Mouse (Mus musculus): ENCODE measurements around the gene Morc2a. TPM values are rescaled to one million over a fixed set of nuclear protein-coding genes. Genes with fewer than 3 reads are reported as not detected.
"Not testable (repeated sequence)": the region's sequence is repeated elsewhere in the genome, so short reads cannot be mapped to it uniquely, and the experiment has no call there.

The Morc2a gene
- 28.3 and 28.8 TPM in 2 replicates for polyA plus RNA-seq (2015; fragmentation: Nextera tagmentation; extraction: Ambion mirVana)

- peaks cover 40% of the 10 kb centered on the region for H3K4me1 ChIP-seq
- H3K4me3 ChIP-seq (replicated peaks): peak within 1 kb of the TSS; percentile 96
- 1% methylated on average over 78 of the region's 81 CpGs for whole genome bisulfite sequencing
- H3K27ac ChIP-seq (replicated peaks): peak within 1 kb of the TSS; percentile 96
- H3K9ac ChIP-seq (replicated peaks): peak within 1 kb of the TSS; percentile 97
- no peaks in the 10 kb centered on the region for H3K27me3 ChIP-seq (replicated peaks)
- H3K36me3 ChIP-seq: peaks cover 22% of the 10 kb centered on the region
- peak within 1 kb of the TSS; percentile 81 for H3K4me2 ChIP-seq
- H3K9me3 ChIP-seq (replicated peaks): peaks cover 11% of the 10 kb centered on the region; the same call in 1 of the 2 replicates
- ATAC-seq (ENCODE audit: low FRiP score): peak; percentile 98
These were observed at the start of gene Morc2a for GRCm38 (mm10) chr11:3648964-3649841. Gene Morc2a, plus strand, starts transcription at chr11:3649191.

GRCm38 (mm10) chr11:3601966-3602365 is 47.0 kb upstream of the Morc2a start:
- not testable (repeated sequence) for ATAC-seq (ENCODE audit: low FRiP score); H3K4me1 ChIP-seq; H3K4me3 ChIP-seq (replicated peaks); H3K9me3 ChIP-seq (replicated peaks); H3K9ac ChIP-seq (replicated peaks); H3K36me3 ChIP-seq; H3K27me3 ChIP-seq (replicated peaks); H3K27ac ChIP-seq (replicated peaks); H3K4me2 ChIP-seq
- 75% methylated on average over 1 of the region's 1 CpGs for WGBS

- H3K4me1 ChIP-seq; H3K9ac ChIP-seq (replicated peaks); H3K27me3 ChIP-seq (replicated peaks); H3K9me3 ChIP-seq (replicated peaks); ATAC-seq (ENCODE audit: low FRiP score); H3K36me3 ChIP-seq; H3K4me3 ChIP-seq (replicated peaks); H3K27ac ChIP-seq (replicated peaks); H3K4me2 ChIP-seq: not testable (repeated sequence)
- 46% methylated on average over 2 of the region's 2 CpGs for WGBS
These were observed 46.3 kb upstream of the Morc2a start for GRCm38 (mm10) chr11:3602687-3603086.

- H3K27ac ChIP-seq (replicated peaks): no peak overlapping the region
- no peaks in the 10 kb centered on the region for H3K36me3 ChIP-seq
- H3K4me3 ChIP-seq (replicated peaks): no peak overlapping the region
- no peaks in the 10 kb centered on the region for H3K27me3 ChIP-seq (replicated peaks)
- H3K9ac ChIP-seq (replicated peaks): no peak overlapping the region
- no peaks in the 10 kb centered on the region for H3K4me1 ChIP-seq
- 89% methylated on average over 5 of the region's 5 CpGs for WGBS
- H3K9me3 ChIP-seq (replicated peaks): no peaks in the 10 kb centered on the region
- no peak overlapping the region for H3K4me2 ChIP-seq
- ATAC-seq (ENCODE audit: low FRiP score): no peak
These were observed 42.5 kb upstream of the Morc2a start for GRCm38 (mm10) chr11:3606456-3606855.

- no peak overlapping the region for H3K4me2 ChIP-seq
- no peaks in the 10 kb centered on the region for H3K9me3 ChIP-seq (replicated peaks)
- H3K27ac ChIP-seq (replicated peaks): no peak overlapping the region
- no peak for ATAC-seq (ENCODE audit: low FRiP score)
- no peak overlapping the region for H3K9ac ChIP-seq (replicated peaks)
- H3K36me3 ChIP-seq: no peaks in the 10 kb centered on the region
- WGBS: 96% methylated on average over 4 of the region's 4 CpGs
- H3K4me3 ChIP-seq (replicated peaks): no peak overlapping the region
- no peaks in the 10 kb centered on the region for H3K27me3 ChIP-seq (replicated peaks)
- H3K4me1 ChIP-seq: no peaks in the 10 kb centered on the region
These were observed 33.4 kb upstream of the Morc2a start for GRCm38 (mm10) chr11:3615576-3615975.

- H3K9me3 ChIP-seq (replicated peaks): no peaks in the 10 kb centered on the region; the same call in 1 of the 2 replicates
- H3K27ac ChIP-seq (replicated peaks): no peak overlapping the region
- no peaks in the 10 kb centered on the region for H3K36me3 ChIP-seq
- H3K4me2 ChIP-seq: no peak overlapping the region
- H3K4me1 ChIP-seq: no peaks in the 10 kb centered on the region
- ATAC-seq (ENCODE audit: low FRiP score): no peak
- no peaks in the 10 kb centered on the region for H3K27me3 ChIP-seq (replicated peaks)
- H3K4me3 ChIP-seq (replicated peaks): no peak overlapping the region
- WGBS: 85% methylated on average over 5 of the region's 5 CpGs
- no peak overlapping the region for H3K9ac ChIP-seq (replicated peaks)
These were observed 26.2 kb upstream of the Morc2a start for GRCm38 (mm10) chr11:3622826-3623225.

GRCm38 (mm10) chr11:3624391-3625027 is 24.5 kb upstream of the Morc2a start:
- H3K4me1 ChIP-seq: peaks cover 8% of the 10 kb centered on the region

GRCm38 (mm10) chr11:3628999-3629491 is 19.9 kb upstream of the Morc2a start:
- 2% methylated on average over 31 of the region's 32 CpGs for WGBS
- H3K4me3 ChIP-seq (replicated peaks): peak overlapping the region; percentile 46
- peak overlapping the region; percentile 93 for H3K4me2 ChIP-seq
- no peaks in the 10 kb centered on the region; the same call in 1 of the 2 replicates for H3K9me3 ChIP-seq (replicated peaks)
- H3K27me3 ChIP-seq (replicated peaks): no peaks in the 10 kb centered on the region
- ATAC-seq (ENCODE audit: low FRiP score): peak; percentile 45; the same call in 1 of the 2 replicates
- no peaks in the 10 kb centered on the region for H3K36me3 ChIP-seq
- no peak overlapping the region for H3K27ac ChIP-seq (replicated peaks)
- peaks cover 8% of the 10 kb centered on the region for H3K4me1 ChIP-seq
- H3K9ac ChIP-seq (replicated peaks): peak overlapping the region; percentile 51

More at GRCm38 (mm10) chr11:3624391-3625027, 24.5 kb upstream of the Morc2a start:
- H3K36me3 ChIP-seq: no peaks in the 10 kb centered on the region
- no peak overlapping the region for H3K4me3 ChIP-seq (replicated peaks)
- H3K9ac ChIP-seq (replicated peaks): no peak overlapping the region
- no peaks in the 10 kb centered on the region for H3K27me3 ChIP-seq (replicated peaks)
- ATAC-seq (ENCODE audit: low FRiP score): no peak
- no peaks in the 10 kb centered on the region; the same call in 1 of the 2 replicates for H3K9me3 ChIP-seq (replicated peaks)
- no peak overlapping the region for H3K4me2 ChIP-seq
- H3K27ac ChIP-seq (replicated peaks): no peak overlapping the region
- WGBS: 80% methylated on average over 4 of the region's 4 CpGs

GRCm38 (mm10) chr11:3633269-3633668 is 15.7 kb upstream of the Morc2a start:
- not testable (repeated sequence) for H3K4me2 ChIP-seq; H3K9ac ChIP-seq (replicated peaks); H3K4me1 ChIP-seq; H3K4me3 ChIP-seq (replicated peaks); H3K36me3 ChIP-seq; ATAC-seq (ENCODE audit: low FRiP score); H3K27ac ChIP-seq (replicated peaks); H3K9me3 ChIP-seq (replicated peaks); H3K27me3 ChIP-seq (replicated peaks)
- whole genome bisulfite sequencing: 88% methylated on average over 8 of the region's 8 CpGs

GRCm38 (mm10) chr11:3647688-3648087 is 1.3 kb upstream of the Morc2a start:
- H3K4me3 ChIP-seq (replicated peaks): peak overlapping the region; percentile 96
- peaks cover 15% of the 10 kb centered on the region; the same call in 1 of the 2 replicates for H3K9me3 ChIP-seq (replicated peaks)
- H3K36me3 ChIP-seq: peaks cover 32% of the 10 kb centered on the region
- H3K4me1 ChIP-seq: peaks cover 38% of the 10 kb centered on the region
- ATAC-seq (ENCODE audit: low FRiP score): no peak
- H3K9ac ChIP-seq (replicated peaks): 0 out of 2 replicates have a peak overlapping the region, but pooled peaks have one; percentile 97
- WGBS: 90% methylated on average over 5 of the region's 5 CpGs
- H3K4me2 ChIP-seq: peak overlapping the region; percentile 81
- H3K27ac ChIP-seq (replicated peaks): no peak overlapping the region
- no peaks in the 10 kb centered on the region for H3K27me3 ChIP-seq (replicated peaks)

GRCm38 (mm10) chr11:3648305-3648963 is 557 bp upstream of the Morc2a start:
- peaks cover 38% of the 10 kb centered on the region for H3K4me1 ChIP-seq
- peaks cover 12% of the 10 kb centered on the region; the same call in 1 of the 2 replicates for H3K9me3 ChIP-seq (replicated peaks)
- H3K27me3 ChIP-seq (replicated peaks): no peaks in the 10 kb centered on the region
- peak overlapping the region; percentile 81 for H3K4me2 ChIP-seq
- 2% methylated on average over 31 of the region's 62 CpGs for WGBS
- H3K4me3 ChIP-seq (replicated peaks): peak overlapping the region; percentile 96
- ATAC-seq (ENCODE audit: low FRiP score): peak; percentile 49
- H3K9ac ChIP-seq (replicated peaks): peak overlapping the region; percentile 97
- H3K36me3 ChIP-seq: peaks cover 28% of the 10 kb centered on the region
- H3K27ac ChIP-seq (replicated peaks): peak overlapping the region; percentile 96
